Mouse (Mus musculus): Measurements from ENCODE around the gene Rbm38. TPM values are rescaled to one million over a fixed set of nuclear protein-coding genes. Genes with fewer than 3 reads are reported as not detected.

Gene Rbm38
- polyA plus RNA-seq, 1 experiment from 2014 or later = 126 TPM

DNA sequence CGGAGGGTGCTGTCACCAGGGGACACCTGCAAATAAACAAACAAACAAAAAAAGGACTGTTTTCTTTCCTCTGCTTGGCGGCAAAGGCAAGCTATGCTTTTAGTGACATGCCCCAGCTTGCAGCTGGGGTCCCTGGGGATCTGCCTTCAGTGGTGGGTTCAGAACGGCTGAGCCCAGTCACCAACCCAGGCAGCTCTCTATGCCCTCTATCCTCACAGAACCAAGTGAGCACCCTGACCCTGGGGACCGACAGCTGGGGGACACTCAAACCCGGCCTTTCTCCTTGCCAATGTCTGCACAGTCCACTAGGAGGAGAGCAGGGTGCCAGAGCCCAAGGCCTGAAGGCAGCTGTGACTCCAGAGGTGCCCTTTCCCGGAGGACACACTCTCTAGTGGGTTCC is 29.5 kb downstream of the Rbm38 start:
- ATAC-seq (ENCODE audit: insufficient number of reproducible peaks, insufficient read depth, low FRiP score, low read depth) = no peak
- Histone ChIP-seq H3K4me1 (ENCODE audit: control insufficient read depth in 2 of 2, insufficient read depth in 2 of 2, low read length in 2 of 2) (peaks cover 46 to 58% of the 10 kb centered on the region in 2 experiments), H3K36me3 (ENCODE audit: control insufficient read depth, insufficient read depth, low read length) (no peaks in the 10 kb centered on the region), H3K4me3 (ENCODE audit: control insufficient read depth in 1 of 2, insufficient read depth in 1 of 2, low read depth in 1 of 2, low read length in 2 of 2) (no peak overlapping the region), H3K27ac (replicated peaks in 1 of 2; ENCODE audit: control insufficient read depth in 1 of 2, insufficient read depth in 1 of 2, low read depth in 2 of 2, low read length in 2 of 2) (peak overlapping the region; percentile 7 to 56; a peak in 3 of 4 replicates), H3K4me2 (ENCODE audit: low read length) (no peak overlapping the region), H3K9ac (ENCODE audit: low read length) (peak overlapping the region; percentile 30; the same call in 1 of the 2 replicates), H3K27me3 (ENCODE audit: control insufficient read depth, insufficient read depth, low read length) (no peaks in the 10 kb centered on the region), H3K9me3 (ENCODE audit: control insufficient read depth, low read length) (no peaks in the 10 kb centered on the region)
- 44% methylated on average over 6 of the region's 6 CpGs for WGBS

GRCm38 (mm10) chr2:173050604-173051382 is 30.5 kb downstream of the Rbm38 start:
- no peak overlapping the region for H3K27ac ChIP-seq (replicated peaks in 1 of 2; ENCODE audit: control insufficient read depth in 1 of 2, insufficient read depth in 1 of 2, low read depth in 2 of 2, low read length in 2 of 2)
- H3K36me3 ChIP-seq (ENCODE audit: control insufficient read depth, insufficient read depth, low read length) = no peaks in the 10 kb centered on the region
- H3K9ac ChIP-seq (ENCODE audit: low read length) = no peak overlapping the region
- 44% methylated on average over 8 of the region's 8 CpGs for WGBS
- no peak overlapping the region for H3K4me3 ChIP-seq (ENCODE audit: control insufficient read depth in 1 of 2, insufficient read depth in 1 of 2, low read depth in 1 of 2, low read length in 2 of 2)
- H3K4me2 ChIP-seq (ENCODE audit: low read length) = no peak overlapping the region
- H3K4me1 ChIP-seq (ENCODE audit: control insufficient read depth in 2 of 2, insufficient read depth in 2 of 2, low read length in 2 of 2) = peaks cover 42 to 55% of the 10 kb centered on the region in 2 experiments
- no peak for ATAC-seq (ENCODE audit: insufficient number of reproducible peaks, insufficient read depth, low FRiP score, low read depth)
- no peaks in the 10 kb centered on the region for H3K9me3 ChIP-seq (ENCODE audit: control insufficient read depth, low read length)
- H3K27me3 ChIP-seq (ENCODE audit: control insufficient read depth, insufficient read depth, low read length) = no peaks in the 10 kb centered on the region

DNA sequence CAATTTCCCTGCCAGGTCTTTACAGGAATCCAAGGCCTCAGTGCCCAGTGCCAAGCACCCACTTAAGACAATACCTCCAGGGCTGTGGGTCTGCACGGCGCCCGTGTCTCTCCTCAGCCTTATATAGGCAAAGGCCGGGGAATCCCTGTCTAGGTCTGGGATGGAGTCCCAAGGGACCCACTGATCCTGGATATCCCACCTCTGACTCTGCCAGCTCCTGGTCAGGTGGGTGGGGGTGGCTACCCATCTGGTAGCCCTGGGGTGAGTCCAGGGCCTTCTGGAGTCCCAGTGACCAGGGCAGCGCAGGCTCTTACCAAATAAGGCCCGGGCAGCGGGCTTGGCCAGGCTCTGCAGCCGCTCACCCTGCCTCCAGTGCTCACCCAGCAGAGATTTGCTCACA is 32.6 kb downstream of the Rbm38 start:
- Histone ChIP-seq H3K27me3 (ENCODE audit: control insufficient read depth, insufficient read depth, low read length) (no peaks in the 10 kb centered on the region), H3K4me3 (ENCODE audit: control insufficient read depth in 1 of 2, insufficient read depth in 1 of 2, low read depth in 1 of 2, low read length in 2 of 2) (no peak overlapping the region), H3K27ac (replicated peaks in 1 of 2; ENCODE audit: control insufficient read depth in 1 of 2, insufficient read depth in 1 of 2, low read depth in 2 of 2, low read length in 2 of 2) (no peak overlapping the region), H3K9me3 (ENCODE audit: control insufficient read depth, low read length) (no peaks in the 10 kb centered on the region), H3K36me3 (ENCODE audit: control insufficient read depth, insufficient read depth, low read length) (no peaks in the 10 kb centered on the region), H3K4me1 (ENCODE audit: control insufficient read depth in 2 of 2, insufficient read depth in 2 of 2, low read length in 2 of 2) (peaks cover 32 to 43% of the 10 kb centered on the region in 2 experiments), H3K9ac (ENCODE audit: low read length) (no peak overlapping the region), H3K4me2 (ENCODE audit: low read length) (no peak overlapping the region)
- WGBS = 84% methylated on average over 8 of the region's 8 CpGs
- no peak for ATAC-seq (ENCODE audit: insufficient number of reproducible peaks, insufficient read depth, low FRiP score, low read depth)

- WGBS = 80% methylated on average over 6 of the region's 6 CpGs
- H3K4me1 ChIP-seq (ENCODE audit: control insufficient read depth in 2 of 2, insufficient read depth in 2 of 2, low read length in 2 of 2) = peaks cover 37 to 45% of the 10 kb centered on the region in 2 experiments
- no peak for ATAC-seq (ENCODE audit: insufficient number of reproducible peaks, insufficient read depth, low FRiP score, low read depth)
Measured at GRCm38 (mm10) chr2:173053846-173054245, 33.5 kb downstream of the Rbm38 start.

GRCm38 (mm10) chr2:173056303-173056881 is 36.1 kb downstream of the Rbm38 start:
- Histone ChIP-seq H3K27ac (replicated peaks in 1 of 2; ENCODE audit: control insufficient read depth in 1 of 2, insufficient read depth in 1 of 2, low read depth in 2 of 2, low read length in 2 of 2) (no peak overlapping the region), H3K4me2 (ENCODE audit: low read length) (no peak overlapping the region), H3K4me1 (ENCODE audit: control insufficient read depth in 2 of 2, insufficient read depth in 2 of 2, low read length in 2 of 2) (peaks cover 38 to 43% of the 10 kb centered on the region in 2 experiments), H3K4me3 (ENCODE audit: control insufficient read depth in 1 of 2, insufficient read depth in 1 of 2, low read depth in 1 of 2, low read length in 2 of 2) (no peak overlapping the region), H3K36me3 (ENCODE audit: control insufficient read depth, insufficient read depth, low read length) (no peaks in the 10 kb centered on the region), H3K27me3 (ENCODE audit: control insufficient read depth, insufficient read depth, low read length) (no peaks in the 10 kb centered on the region), H3K9ac (ENCODE audit: low read length) (no peak overlapping the region), H3K9me3 (ENCODE audit: control insufficient read depth, low read length) (no peaks in the 10 kb centered on the region)
- WGBS = 72% methylated on average over 10 of the region's 10 CpGs
- no peak for ATAC-seq (ENCODE audit: insufficient number of reproducible peaks, insufficient read depth, low FRiP score, low read depth)

More at GRCm38 (mm10) chr2:173053846-173054245, 33.5 kb downstream of the Rbm38 start:
- H3K27me3 ChIP-seq (ENCODE audit: control insufficient read depth, insufficient read depth, low read length) = no peaks in the 10 kb centered on the region
- H3K4me3 ChIP-seq (ENCODE audit: control insufficient read depth in 1 of 2, insufficient read depth in 1 of 2, low read depth in 1 of 2, low read length in 2 of 2) = no peak overlapping the region
- H3K36me3 ChIP-seq (ENCODE audit: control insufficient read depth, insufficient read depth, low read length) = no peaks in the 10 kb centered on the region
- H3K27ac ChIP-seq (replicated peaks in 1 of 2; ENCODE audit: control insufficient read depth in 1 of 2, insufficient read depth in 1 of 2, low read depth in 2 of 2, low read length in 2 of 2) = no peak overlapping the region
- H3K4me2 ChIP-seq (ENCODE audit: low read length) = no peak overlapping the region
- no peak overlapping the region for H3K9ac ChIP-seq (ENCODE audit: low read length)
- no peaks in the 10 kb centered on the region for H3K9me3 ChIP-seq (ENCODE audit: control insufficient read depth, low read length)

DNA sequence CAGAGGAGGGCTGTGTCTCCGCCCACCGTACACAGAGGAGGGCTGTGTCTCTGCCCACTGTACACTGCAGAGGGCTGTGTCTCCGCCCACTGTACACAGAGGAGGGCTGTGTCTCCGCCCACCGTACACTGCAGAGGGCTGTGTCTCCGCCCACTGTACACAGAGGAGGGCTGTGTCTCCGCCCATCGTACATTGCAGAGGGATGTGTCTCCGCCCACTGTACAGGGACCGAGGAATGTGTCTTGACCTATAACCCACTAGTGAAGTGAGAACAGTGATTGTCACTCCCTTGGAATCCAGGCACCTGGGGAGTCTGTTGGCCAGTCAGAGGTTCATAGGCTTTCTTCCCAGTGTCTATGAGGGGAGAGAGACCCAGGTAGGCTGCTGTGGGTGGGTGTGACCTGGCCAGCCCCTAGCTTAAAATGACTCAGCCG is 36.6 kb downstream of the Rbm38 start:
- Histone ChIP-seq H3K4me2 (ENCODE audit: low read length) (0 out of 2 replicates have a peak overlapping the region, but pooled peaks have one; percentile 42), H3K27me3 (ENCODE audit: control insufficient read depth, insufficient read depth, low read length) (no peaks in the 10 kb centered on the region), H3K9me3 (ENCODE audit: control insufficient read depth, low read length) (no peaks in the 10 kb centered on the region), H3K4me1 (ENCODE audit: control insufficient read depth in 2 of 2, insufficient read depth in 2 of 2, low read length in 2 of 2) (peaks cover 42 to 48% of the 10 kb centered on the region in 2 experiments), H3K36me3 (ENCODE audit: control insufficient read depth, insufficient read depth, low read length) (no peaks in the 10 kb centered on the region), H3K27ac (replicated peaks in 1 of 2; ENCODE audit: control insufficient read depth in 1 of 2, insufficient read depth in 1 of 2, low read depth in 2 of 2, low read length in 2 of 2) (peak overlapping the region in 1 of 2 experiments; percentile 84; a peak in 2 of 4 replicates), H3K4me3 (ENCODE audit: control insufficient read depth in 1 of 2, insufficient read depth in 1 of 2, low read depth in 1 of 2, low read length in 2 of 2) (no peak overlapping the region), H3K9ac (ENCODE audit: low read length) (no peak overlapping the region)
- ATAC-seq (ENCODE audit: insufficient number of reproducible peaks, insufficient read depth, low FRiP score, low read depth) = no peak
- WGBS = 66% methylated on average over 11 of the region's 11 CpGs

DNA sequence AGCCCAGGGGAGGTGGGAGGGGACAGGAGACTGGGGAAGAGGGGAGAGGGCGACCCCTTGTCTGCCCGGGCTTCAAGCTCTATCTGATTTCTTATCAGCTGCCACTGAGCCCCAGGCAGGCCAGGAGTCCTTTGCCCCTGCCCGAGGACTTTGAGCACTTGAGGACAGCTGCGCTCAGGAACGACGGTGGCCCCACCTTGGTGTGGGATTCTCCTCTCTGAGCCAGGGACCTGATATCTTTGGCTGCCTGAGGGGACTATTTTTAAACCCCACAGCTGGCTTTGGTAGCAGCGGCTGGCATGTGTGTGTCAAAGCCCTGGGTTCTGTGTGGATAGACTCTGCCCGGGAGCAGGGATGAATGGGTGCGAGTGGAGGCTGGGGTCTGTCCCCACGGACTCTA is 37.3 kb downstream of the Rbm38 start:
- Histone ChIP-seq H3K9ac (ENCODE audit: low read length) (0 out of 2 replicates have a peak overlapping the region, but pooled peaks have one; percentile 3), H3K9me3 (ENCODE audit: control insufficient read depth, low read length) (no peaks in the 10 kb centered on the region), H3K36me3 (ENCODE audit: control insufficient read depth, insufficient read depth, low read length) (no peaks in the 10 kb centered on the region), H3K27me3 (ENCODE audit: control insufficient read depth, insufficient read depth, low read length) (no peaks in the 10 kb centered on the region), H3K4me1 (ENCODE audit: control insufficient read depth in 2 of 2, insufficient read depth in 2 of 2, low read length in 2 of 2) (peaks cover 44 to 51% of the 10 kb centered on the region in 2 experiments), H3K4me2 (ENCODE audit: low read length) (peak overlapping the region; percentile 42), H3K4me3 (ENCODE audit: control insufficient read depth in 1 of 2, insufficient read depth in 1 of 2, low read depth in 1 of 2, low read length in 2 of 2) (no peak overlapping the region), H3K27ac (replicated peaks in 1 of 2; ENCODE audit: control insufficient read depth in 1 of 2, insufficient read depth in 1 of 2, low read depth in 2 of 2, low read length in 2 of 2) (peak overlapping the region; percentile 69 to 84)
- ATAC-seq (ENCODE audit: insufficient number of reproducible peaks, insufficient read depth, low FRiP score, low read depth) = no peak
- WGBS = 15% methylated on average over 10 of the region's 10 CpGs

All from heart, embryonic 14.5 days (tissue).